Mouse (Mus musculus): ENCODE measurements around the gene Ehd3. TPM values are rescaled to one million over a fixed set of nuclear protein-coding genes. Genes with fewer than 3 reads are reported as not detected.

The Ehd3 gene
- polyA plus RNA-seq, 1 experiment: 22.4 TPM

DNA sequence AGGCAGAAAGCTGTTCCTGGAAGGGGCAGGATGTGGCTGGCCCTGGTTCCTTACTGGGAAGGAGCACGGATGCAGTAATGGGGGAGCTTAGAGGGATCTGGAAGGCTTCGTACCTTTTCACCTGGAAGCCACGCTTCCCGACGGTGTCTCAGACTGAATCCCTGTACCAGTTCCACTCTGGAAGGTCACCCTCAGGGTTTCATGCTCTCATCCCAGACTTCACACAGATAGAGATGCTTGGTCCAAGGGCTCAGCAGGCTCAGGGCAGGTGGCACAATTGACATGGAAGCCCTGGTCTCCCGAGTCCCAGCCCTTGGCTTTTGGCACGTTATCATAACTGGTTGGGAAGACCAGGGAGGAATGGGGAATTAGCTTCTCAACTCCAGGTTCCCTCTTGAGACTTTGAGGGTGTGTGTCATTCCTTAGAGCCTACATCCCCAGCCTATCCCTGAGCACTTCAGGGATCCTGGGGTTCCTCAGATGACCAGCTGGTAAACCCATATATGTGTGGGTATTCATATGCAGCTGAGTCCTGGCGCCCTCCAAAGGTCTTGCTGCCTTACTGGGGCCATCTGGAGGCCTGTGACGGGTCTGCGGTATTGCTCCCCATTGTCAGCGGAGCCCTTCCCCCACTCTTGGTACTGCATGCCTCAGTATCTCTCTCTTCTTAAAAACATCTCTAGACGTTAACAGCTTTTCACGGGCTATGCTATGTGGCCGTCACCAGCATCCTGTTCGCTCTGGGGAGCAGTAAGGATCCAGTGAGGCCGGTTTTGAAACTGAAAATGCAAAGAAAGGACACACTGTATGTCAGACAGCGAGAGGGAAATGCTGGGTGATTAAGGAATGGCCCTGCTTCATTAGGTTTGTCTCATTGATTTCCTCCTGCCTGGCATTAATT lies 19.4 kb downstream of the Ehd3 start:
- Histone ChIP-seq H3K36me3 (replicated peaks; ENCODE audit: low read length) (peaks cover 98% of the 10 kb centered on the region), H3K4me3 (replicated peaks) (no peak overlapping the region), H3K27me3 (replicated peaks) (no peaks in the 10 kb centered on the region), H3K4me1 (peaks cover 76% of the 10 kb centered on the region), H3K9me3 (no peaks in the 10 kb centered on the region)
- TF ChIP-seq FLI1 (IDR thresholded peaks at IDR 0.05; ENCODE audit: low read length) (no peak), GATA1 (IDR thresholded peaks at IDR 0.05; ENCODE audit: borderline replicate concordance, low read length) (no peak)

DNA sequence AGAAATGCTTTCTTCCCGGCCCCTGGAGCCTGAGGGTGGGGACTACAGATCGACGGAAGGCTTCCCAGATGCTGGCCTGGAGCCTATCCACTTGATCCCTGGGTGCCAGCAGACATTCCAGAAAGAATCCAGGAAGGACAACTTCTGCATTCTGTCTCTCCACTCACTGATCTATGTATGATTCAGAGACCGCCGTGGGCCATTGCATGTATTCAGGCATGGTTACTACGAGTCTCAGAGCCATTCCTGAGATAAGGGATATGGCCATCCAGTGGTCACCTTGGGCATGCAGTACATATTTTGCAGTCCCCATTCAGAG lies 20.0 kb downstream of the Ehd3 start:
- H3K4me1 ChIP-seq: peaks cover 70% of the 10 kb centered on the region
- H3K9me3 ChIP-seq: no peaks in the 10 kb centered on the region
- no peaks in the 10 kb centered on the region for H3K27me3 ChIP-seq (replicated peaks)
- TF ChIP-seq FLI1 (IDR thresholded peaks at IDR 0.05; ENCODE audit: low read length): no peak
- TF ChIP-seq GATA1 (IDR thresholded peaks at IDR 0.05; ENCODE audit: borderline replicate concordance, low read length): no peak
- peaks cover 100% of the 10 kb centered on the region for H3K36me3 ChIP-seq (replicated peaks; ENCODE audit: low read length)
- H3K4me3 ChIP-seq (replicated peaks): no peak overlapping the region

DNA sequence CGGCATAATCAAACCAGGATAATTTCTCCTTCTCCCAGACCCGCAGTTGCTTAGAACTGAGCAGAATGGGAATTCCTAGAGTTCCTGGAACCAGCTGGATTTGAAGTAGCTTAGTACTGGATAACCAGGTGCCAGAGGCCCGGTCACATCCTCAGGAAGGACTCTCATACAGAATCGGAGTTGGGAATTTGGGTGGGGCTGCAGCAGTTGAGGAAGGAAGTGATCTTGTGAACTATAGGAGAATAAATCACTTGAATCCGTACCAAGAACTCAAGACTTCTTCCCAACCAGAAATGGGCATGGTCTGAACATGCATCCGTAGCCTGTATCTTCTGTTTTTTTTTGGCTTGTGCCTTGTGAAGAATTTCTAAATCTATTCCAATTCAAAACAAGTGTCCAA lies 22.2 kb downstream of the Ehd3 start:
- Histone ChIP-seq H3K36me3 (replicated peaks; ENCODE audit: low read length) (peaks cover 100% of the 10 kb centered on the region), H3K4me3 (replicated peaks) (no peak overlapping the region), H3K9me3 (no peaks in the 10 kb centered on the region), H3K27me3 (replicated peaks) (no peaks in the 10 kb centered on the region), H3K4me1 (peaks cover 61% of the 10 kb centered on the region)
- TF ChIP-seq FLI1 (IDR thresholded peaks at IDR 0.05; ENCODE audit: low read length) (no peak), GATA1 (IDR thresholded peaks at IDR 0.05; ENCODE audit: borderline replicate concordance, low read length) (no peak)

DNA sequence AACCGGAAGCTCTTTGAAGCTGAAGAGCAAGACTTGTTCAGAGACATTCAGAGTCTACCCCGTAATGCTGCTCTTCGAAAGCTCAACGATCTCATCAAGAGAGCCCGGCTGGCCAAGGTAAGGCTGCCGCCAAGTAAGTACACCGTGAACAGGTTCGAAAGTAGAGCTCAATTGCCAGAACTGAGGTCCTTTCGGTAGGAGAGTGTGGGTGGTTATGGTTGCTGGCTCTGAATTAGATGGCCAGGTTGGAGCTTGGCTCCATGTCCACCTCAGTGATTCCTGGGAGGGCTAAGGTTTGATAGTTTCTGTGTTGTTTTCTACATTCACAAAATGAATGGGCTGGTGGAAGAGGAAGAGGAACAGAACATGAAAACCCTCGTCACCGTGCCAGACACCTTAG lies 23.5 kb downstream of the Ehd3 start:
- TF ChIP-seq GATA1 (IDR thresholded peaks at IDR 0.05; ENCODE audit: borderline replicate concordance, low read length) (no peak), FLI1 (IDR thresholded peaks at IDR 0.05; ENCODE audit: low read length) (no peak)
- H3K27me3 ChIP-seq (replicated peaks): no peaks in the 10 kb centered on the region
- peaks cover 61% of the 10 kb centered on the region for H3K4me1 ChIP-seq
- H3K4me3 ChIP-seq (replicated peaks): no peak overlapping the region
- H3K36me3 ChIP-seq (replicated peaks; ENCODE audit: low read length): peaks cover 100% of the 10 kb centered on the region
- H3K9me3 ChIP-seq: no peaks in the 10 kb centered on the region

DNA sequence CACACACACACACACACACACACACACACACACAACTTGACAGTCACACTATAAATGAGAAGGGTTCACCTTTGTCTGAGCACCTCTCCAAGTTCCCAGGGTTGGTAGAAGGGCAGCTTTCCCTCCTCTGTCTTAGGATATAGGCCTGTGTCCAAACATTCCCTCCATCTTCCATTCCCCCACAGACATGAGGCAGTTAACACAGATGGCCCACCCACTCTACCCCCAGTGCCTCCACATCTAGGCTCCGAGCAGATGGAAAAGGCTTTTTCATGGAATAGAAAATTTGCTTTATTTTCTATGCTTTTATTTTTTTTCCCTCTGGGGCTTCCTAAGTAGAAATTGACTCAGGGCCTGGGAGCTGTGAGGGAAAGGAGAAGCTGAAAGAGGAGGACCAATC lies 26.6 kb downstream of the Ehd3 start:
- peaks cover 78% of the 10 kb centered on the region for H3K36me3 ChIP-seq (replicated peaks; ENCODE audit: low read length)
- TF ChIP-seq FLI1 (IDR thresholded peaks at IDR 0.05; ENCODE audit: low read length) (no peak), GATA1 (IDR thresholded peaks at IDR 0.05; ENCODE audit: borderline replicate concordance, low read length) (no peak)

DNA sequence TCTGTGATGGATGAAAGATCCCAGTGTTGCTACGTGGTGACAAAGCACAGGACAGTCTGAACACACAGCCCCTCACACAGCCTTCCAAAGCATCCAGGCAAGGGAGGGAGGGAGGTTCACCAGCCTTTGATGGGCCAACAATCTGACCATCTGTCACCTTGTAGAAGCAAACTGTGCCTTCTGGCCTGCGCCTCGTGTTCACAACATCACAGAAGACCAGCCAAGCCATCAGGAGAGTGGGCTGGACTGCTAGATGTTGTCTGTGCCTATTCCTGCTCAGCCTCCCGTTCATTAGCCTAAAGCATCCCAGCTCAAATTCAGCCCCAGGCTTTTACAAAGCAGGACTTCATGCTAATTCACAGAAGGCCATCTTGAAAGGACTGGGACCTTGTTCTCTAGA lies 27.5 kb downstream of the Ehd3 start:
- Histone ChIP-seq H3K36me3 (replicated peaks; ENCODE audit: low read length) (peaks cover 69% of the 10 kb centered on the region), H3K9me3 (no peaks in the 10 kb centered on the region), H3K27me3 (replicated peaks) (no peaks in the 10 kb centered on the region), H3K4me1 (peaks cover 51% of the 10 kb centered on the region), H3K4me3 (replicated peaks) (no peak overlapping the region)
- TF ChIP-seq GATA1 (IDR thresholded peaks at IDR 0.05; ENCODE audit: borderline replicate concordance, low read length) (no peak), FLI1 (IDR thresholded peaks at IDR 0.05; ENCODE audit: low read length) (no peak)

More for the DNA sequence above, 26.6 kb downstream of the Ehd3 start:
- Histone ChIP-seq H3K4me1 (peaks cover 48% of the 10 kb centered on the region), H3K9me3 (no peaks in the 10 kb centered on the region), H3K4me3 (replicated peaks) (no peak overlapping the region), H3K27me3 (replicated peaks) (no peaks in the 10 kb centered on the region)

DNA sequence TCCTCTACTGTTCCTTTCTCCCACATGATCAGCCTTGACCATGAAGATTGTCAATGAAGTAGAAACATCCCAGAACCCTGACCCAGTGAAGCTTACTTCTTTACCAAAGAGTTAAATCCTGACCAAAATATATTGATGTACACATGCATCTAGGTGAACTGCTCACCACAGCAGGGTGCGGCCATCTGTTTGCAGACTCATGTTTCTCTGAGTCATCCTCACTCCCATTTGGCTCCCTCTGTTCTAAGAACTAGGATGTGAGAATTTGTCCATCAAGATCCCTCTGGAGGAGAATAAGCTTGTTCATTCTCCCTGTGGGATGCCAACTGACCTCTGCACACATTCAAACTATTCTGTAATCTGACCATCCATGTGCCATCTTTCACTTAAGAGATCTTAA lies 29.0 kb downstream of the Ehd3 start:
- H3K4me3 ChIP-seq (replicated peaks): no peak overlapping the region
- peaks cover 54% of the 10 kb centered on the region for H3K36me3 ChIP-seq (replicated peaks; ENCODE audit: low read length)
- H3K9me3 ChIP-seq: no peaks in the 10 kb centered on the region
- no peak for TF ChIP-seq GATA1 (IDR thresholded peaks at IDR 0.05; ENCODE audit: borderline replicate concordance, low read length)
- TF ChIP-seq FLI1 (IDR thresholded peaks at IDR 0.05; ENCODE audit: low read length): no peak
- no peaks in the 10 kb centered on the region for H3K27me3 ChIP-seq (replicated peaks)
- peaks cover 55% of the 10 kb centered on the region for H3K4me1 ChIP-seq

DNA sequence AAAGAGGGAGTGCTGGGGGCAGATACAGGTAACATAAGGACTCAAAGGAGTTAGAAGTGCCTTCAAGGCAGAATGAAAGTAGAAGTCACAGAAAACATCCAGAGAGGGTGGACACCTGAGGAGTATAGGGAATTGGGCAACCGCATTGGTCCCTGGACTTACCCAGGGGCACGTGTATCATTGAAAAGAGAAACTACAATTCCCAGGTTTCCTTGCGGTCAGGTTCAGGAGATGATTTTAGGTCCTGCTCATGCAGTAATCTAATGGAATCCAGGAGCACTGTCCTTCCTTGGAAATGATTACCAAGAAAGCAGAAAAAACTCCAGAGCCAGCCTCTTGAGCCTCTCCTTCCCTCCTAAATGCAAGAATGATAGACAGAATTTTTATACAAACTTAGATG lies 29.5 kb downstream of the Ehd3 start:
- TF ChIP-seq GATA1 (IDR thresholded peaks at IDR 0.05; ENCODE audit: borderline replicate concordance, low read length) (no peak), FLI1 (IDR thresholded peaks at IDR 0.05; ENCODE audit: low read length) (no peak)
- Histone ChIP-seq H3K4me1 (peaks cover 54% of the 10 kb centered on the region), H3K4me3 (replicated peaks) (no peak overlapping the region)

DNA sequence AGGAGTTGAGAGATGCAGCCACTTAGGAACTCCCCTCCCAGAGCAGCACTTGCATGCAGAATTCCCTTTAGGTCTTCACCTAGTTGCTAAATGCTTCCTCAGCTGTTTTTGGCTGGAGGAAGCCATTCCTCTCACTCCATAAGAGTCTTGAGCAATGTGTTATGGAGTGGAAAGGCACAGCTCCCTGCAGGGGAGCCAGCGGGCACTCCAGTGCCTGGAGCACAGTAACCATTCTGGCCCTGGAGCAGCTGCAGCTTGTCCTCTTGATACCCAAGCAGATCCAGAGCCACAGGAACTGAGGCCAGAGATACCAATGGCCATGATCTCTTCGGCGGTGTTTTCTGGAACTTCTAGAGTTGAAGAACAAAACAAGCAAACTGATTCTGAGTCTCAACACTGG lies 32.7 kb downstream of the Ehd3 start:
- Histone ChIP-seq H3K27me3 (replicated peaks) (peaks cover 3% of the 10 kb centered on the region), H3K4me1 (peaks cover 54% of the 10 kb centered on the region), H3K36me3 (replicated peaks; ENCODE audit: low read length) (peaks cover 17% of the 10 kb centered on the region), H3K9me3 (no peaks in the 10 kb centered on the region), H3K4me3 (replicated peaks) (no peak overlapping the region)
- TF ChIP-seq GATA1 (IDR thresholded peaks at IDR 0.05; ENCODE audit: borderline replicate concordance, low read length): no peak

More for the DNA sequence above, 29.5 kb downstream of the Ehd3 start:
- Histone ChIP-seq H3K9me3 (no peaks in the 10 kb centered on the region), H3K36me3 (replicated peaks; ENCODE audit: low read length) (peaks cover 48% of the 10 kb centered on the region), H3K27me3 (replicated peaks) (no peaks in the 10 kb centered on the region)

DNA sequence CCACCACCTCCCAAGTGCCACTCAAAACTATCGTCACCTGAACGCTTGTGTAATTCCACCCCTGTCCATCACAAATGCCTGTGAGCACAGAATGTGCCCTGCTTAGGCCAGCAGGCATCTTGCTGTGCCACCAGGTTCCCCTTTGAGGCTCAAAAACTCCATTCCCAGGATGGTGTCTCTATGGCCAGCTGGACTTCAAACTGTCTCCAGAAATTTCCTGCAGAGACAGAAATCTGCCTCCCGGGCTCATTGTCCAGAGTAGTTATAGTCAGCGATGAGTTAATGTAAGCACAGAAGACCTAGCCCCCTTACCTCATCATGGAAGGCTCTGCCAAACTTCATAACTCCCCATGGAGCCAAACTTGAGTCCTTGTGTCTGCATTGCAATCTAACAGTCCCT lies 33.3 kb downstream of the Ehd3 start:
- Histone ChIP-seq H3K9me3 (no peaks in the 10 kb centered on the region), H3K4me1 (peaks cover 47% of the 10 kb centered on the region), H3K4me3 (replicated peaks) (no peak overlapping the region), H3K27me3 (replicated peaks) (peaks cover 3% of the 10 kb centered on the region), H3K36me3 (replicated peaks; ENCODE audit: low read length) (peaks cover 11% of the 10 kb centered on the region)
- no peak for TF ChIP-seq GATA1 (IDR thresholded peaks at IDR 0.05; ENCODE audit: borderline replicate concordance, low read length)
- no peak for TF ChIP-seq FLI1 (IDR thresholded peaks at IDR 0.05; ENCODE audit: low read length)
